Mouse (Mus musculus): Measurements from ENCODE around the gene C1rb. TPM values are rescaled to one million over a fixed set of nuclear protein-coding genes. Genes with fewer than 3 reads are reported as not detected.
"Not testable (repeated sequence)": the region's sequence is repeated elsewhere in the genome, so short reads cannot be mapped to it uniquely, and the experiment has no call there.

C1rb gene
- polyA plus RNA-seq (2015; fragmentation: Nextera tagmentation; extraction: Ambion mirVana): not detected in 2 replicates

DNA sequence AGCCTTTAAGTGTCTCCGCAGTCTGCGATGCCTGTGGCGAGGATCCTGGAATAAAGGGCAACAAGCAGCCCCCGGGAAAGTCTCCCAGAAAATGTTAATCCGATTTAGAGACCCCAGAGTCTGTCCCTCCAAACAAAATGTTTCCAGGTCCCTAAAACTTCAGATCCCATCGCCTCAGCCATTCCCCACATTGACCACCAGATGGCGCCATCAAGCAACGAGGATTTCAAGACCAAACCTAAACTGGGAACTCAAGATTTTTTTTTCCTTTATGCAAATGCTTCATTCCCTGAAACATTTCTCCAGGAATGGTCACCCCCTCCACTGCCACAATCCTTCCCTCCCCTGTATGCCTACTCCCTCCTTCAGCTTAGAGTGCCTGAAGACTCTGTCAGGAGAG is at the start of gene C1rb:
C1rb (plus strand) TSS at position 269 of the 400 bp plus-strand sequence.
- 0 out of 2 replicates have a peak within 1 kb of the TSS, but pooled peaks have one; percentile 17 for H3K4me2 ChIP-seq (replicated peaks)
- no peaks in the 10 kb centered on the region for H3K4me1 ChIP-seq

GRCm38 (mm10) chr6:124522082-124522481 is 48.0 kb upstream of the C1rb start:
- WGBS: 66% methylated on average over 7 of the region's 7 CpGs
- ATAC-seq (ENCODE audit: insufficient number of reproducible peaks, low FRiP score, low TSS enrichment, low read depth); H3K27me3 ChIP-seq: not testable (repeated sequence)

More for the DNA sequence above, at the start of gene C1rb:
- H3K27ac ChIP-seq (replicated peaks): no peak within 1 kb of the TSS
- H3K9ac ChIP-seq: no peak within 1 kb of the TSS
- no peaks in the 10 kb centered on the region for H3K9me3 ChIP-seq (replicated peaks)
- no peak for ATAC-seq (ENCODE audit: insufficient number of reproducible peaks, low FRiP score, low TSS enrichment, low read depth)
- 2% methylated on average over 8 of the region's 8 CpGs for WGBS
- H3K27me3 ChIP-seq: no peaks in the 10 kb centered on the region
- H3K36me3 ChIP-seq: no peaks in the 10 kb centered on the region
- no peak within 1 kb of the TSS for H3K4me3 ChIP-seq (replicated peaks)

GRCm38 (mm10) chr6:124527881-124528280 is 42.2 kb upstream of the C1rb start:
- H3K4me2 ChIP-seq (replicated peaks): no peak overlapping the region
- H3K27ac ChIP-seq (replicated peaks): no peak overlapping the region
- H3K9me3 ChIP-seq (replicated peaks): no peaks in the 10 kb centered on the region
- no peak for ATAC-seq (ENCODE audit: insufficient number of reproducible peaks, low FRiP score, low TSS enrichment, low read depth)
- H3K36me3 ChIP-seq: no peaks in the 10 kb centered on the region
- no peak overlapping the region for H3K4me3 ChIP-seq (replicated peaks)
- no peak overlapping the region for H3K9ac ChIP-seq
- H3K27me3 ChIP-seq: no peaks in the 10 kb centered on the region
- H3K4me1 ChIP-seq: no peaks in the 10 kb centered on the region
- 70% methylated on average over 3 of the region's 3 CpGs for WGBS

More at GRCm38 (mm10) chr6:124522082-124522481, 48.0 kb upstream of the C1rb start:
- not testable (repeated sequence) for H3K4me3 ChIP-seq (replicated peaks); H3K9ac ChIP-seq; H3K4me2 ChIP-seq (replicated peaks); H3K9me3 ChIP-seq (replicated peaks); H3K27ac ChIP-seq (replicated peaks); H3K36me3 ChIP-seq; H3K4me1 ChIP-seq

GRCm38 (mm10) chr6:124531077-124531476 is 39.0 kb upstream of the C1rb start:
- H3K36me3 ChIP-seq: no peaks in the 10 kb centered on the region

DNA sequence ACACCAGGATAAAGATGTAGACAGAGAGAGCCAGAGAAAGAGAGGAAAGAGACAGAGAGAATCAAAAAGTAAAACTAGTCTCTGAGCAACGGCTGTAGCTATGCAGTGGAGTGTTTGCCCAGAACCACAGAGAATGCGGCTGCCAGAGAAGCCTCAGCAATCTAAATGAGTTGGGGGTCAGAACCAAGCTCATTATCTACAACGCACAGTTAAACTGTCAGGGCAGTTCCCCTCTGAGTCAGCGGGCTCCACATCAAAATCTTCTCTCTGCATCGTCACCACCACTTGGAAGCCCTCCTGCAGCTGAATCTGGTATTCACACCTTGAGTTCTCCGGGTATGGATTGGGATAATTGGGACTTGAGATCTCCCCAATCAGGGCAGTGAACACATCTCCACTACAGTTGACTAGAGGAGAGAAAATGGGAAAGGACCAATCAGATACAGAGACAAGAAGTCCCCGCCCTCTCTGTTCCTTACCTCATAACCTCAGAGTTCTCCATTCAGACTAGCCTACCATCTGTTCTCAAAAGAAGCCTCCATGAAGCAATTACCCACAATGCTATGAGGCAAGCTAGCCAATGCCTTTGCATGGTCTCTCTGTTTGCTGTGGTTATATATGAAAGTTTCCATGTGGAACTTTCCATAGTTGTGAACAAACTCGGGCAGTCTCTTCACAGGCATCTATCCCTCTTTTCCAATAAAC is 33.8 kb upstream of the C1rb start:
- H3K4me2 ChIP-seq (replicated peaks); ATAC-seq (ENCODE audit: insufficient number of reproducible peaks, low FRiP score, low TSS enrichment, low read depth); H3K9me3 ChIP-seq (replicated peaks); H3K4me1 ChIP-seq; H3K4me3 ChIP-seq (replicated peaks); H3K27me3 ChIP-seq; H3K9ac ChIP-seq; H3K36me3 ChIP-seq; H3K27ac ChIP-seq (replicated peaks): not testable (repeated sequence)
- 83% methylated on average over 8 of the region's 8 CpGs for WGBS

More at GRCm38 (mm10) chr6:124531077-124531476, 39.0 kb upstream of the C1rb start:
- Histone ChIP-seq H3K27ac (replicated peaks) (no peak overlapping the region), H3K9ac (no peak overlapping the region), H3K27me3 (no peaks in the 10 kb centered on the region), H3K4me3 (replicated peaks) (no peak overlapping the region), H3K4me1 (no peaks in the 10 kb centered on the region), H3K9me3 (replicated peaks) (no peaks in the 10 kb centered on the region), H3K4me2 (replicated peaks) (no peak overlapping the region)
- 80% methylated on average over 8 of the region's 8 CpGs for WGBS
- no peak for ATAC-seq (ENCODE audit: insufficient number of reproducible peaks, low FRiP score, low TSS enrichment, low read depth)

DNA sequence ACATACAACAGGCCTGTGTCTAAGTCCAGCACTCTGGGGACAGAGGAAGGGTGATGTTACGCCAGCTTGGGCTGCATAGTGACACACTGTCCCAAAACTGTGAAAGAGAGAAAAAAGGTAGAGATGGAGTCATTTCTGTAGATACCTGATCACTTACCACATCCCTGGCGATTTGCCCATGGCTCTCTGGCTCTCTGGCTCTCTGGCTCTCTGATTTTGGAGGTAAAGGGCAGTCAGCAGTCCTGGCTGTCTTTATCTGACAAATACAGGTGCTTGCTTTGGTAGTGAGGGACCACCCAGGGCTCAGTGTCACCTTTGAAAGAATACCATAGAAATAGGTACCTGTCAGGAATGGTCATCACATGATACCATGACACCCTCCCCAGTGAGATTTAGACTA is 28.9 kb upstream of the C1rb start:
- not testable (repeated sequence) for H3K27ac ChIP-seq (replicated peaks); H3K36me3 ChIP-seq; H3K4me2 ChIP-seq (replicated peaks); ATAC-seq (ENCODE audit: insufficient number of reproducible peaks, low FRiP score, low TSS enrichment, low read depth); H3K4me3 ChIP-seq (replicated peaks); H3K4me1 ChIP-seq; H3K9ac ChIP-seq; H3K27me3 ChIP-seq; H3K9me3 ChIP-seq (replicated peaks)
- WGBS: 78% methylated on average over 2 of the region's 2 CpGs

DNA sequence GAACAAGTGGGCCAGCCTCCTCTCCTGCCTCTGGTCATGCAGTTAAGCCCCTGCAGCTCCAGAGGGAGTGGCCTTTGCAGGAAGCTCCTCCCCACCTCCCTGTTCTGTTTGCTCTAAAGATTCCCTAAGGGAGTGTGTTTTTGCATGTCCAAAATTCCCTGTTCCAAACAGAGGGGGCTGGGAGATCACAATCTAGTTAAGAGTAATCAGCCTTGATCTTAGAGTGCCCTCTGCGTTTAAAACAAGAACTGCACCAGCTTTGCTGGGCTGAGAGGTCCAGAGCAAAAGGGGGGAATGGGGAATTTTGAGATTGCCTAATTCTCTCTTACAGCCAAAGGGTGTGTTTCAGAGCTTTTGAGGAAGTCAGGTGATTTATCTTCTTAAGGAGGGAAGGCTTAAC is 27.8 kb upstream of the C1rb start, which contains the start of gene C1s1:
C1s1 (minus strand) TSS at position 76 of the 400 bp plus-strand sequence.
- H3K36me3 ChIP-seq; H3K4me1 ChIP-seq; H3K4me3 ChIP-seq (replicated peaks); H3K27ac ChIP-seq (replicated peaks); H3K27me3 ChIP-seq; H3K4me2 ChIP-seq (replicated peaks); H3K9me3 ChIP-seq (replicated peaks); H3K9ac ChIP-seq: not testable (repeated sequence)
- peak; percentile 51; the same call in 1 of the 2 replicates for ATAC-seq (ENCODE audit: insufficient number of reproducible peaks, low FRiP score, low TSS enrichment, low read depth)
- WGBS: 0% methylated on average over 1 of the region's 1 CpGs

GRCm38 (mm10) chr6:124544466-124544865 is 25.6 kb upstream of the C1rb start:
- H3K9me3 ChIP-seq (replicated peaks): no peaks in the 10 kb centered on the region
- WGBS: 74% methylated on average over 6 of the region's 6 CpGs
- no peaks in the 10 kb centered on the region for H3K36me3 ChIP-seq
- no peak overlapping the region for H3K27ac ChIP-seq (replicated peaks)
- no peak overlapping the region for H3K4me2 ChIP-seq (replicated peaks)
- H3K27me3 ChIP-seq: no peaks in the 10 kb centered on the region
- no peak overlapping the region for H3K9ac ChIP-seq
- ATAC-seq (ENCODE audit: insufficient number of reproducible peaks, low FRiP score, low TSS enrichment, low read depth): no peak
- H3K4me1 ChIP-seq: no peaks in the 10 kb centered on the region
- no peak overlapping the region for H3K4me3 ChIP-seq (replicated peaks)

DNA sequence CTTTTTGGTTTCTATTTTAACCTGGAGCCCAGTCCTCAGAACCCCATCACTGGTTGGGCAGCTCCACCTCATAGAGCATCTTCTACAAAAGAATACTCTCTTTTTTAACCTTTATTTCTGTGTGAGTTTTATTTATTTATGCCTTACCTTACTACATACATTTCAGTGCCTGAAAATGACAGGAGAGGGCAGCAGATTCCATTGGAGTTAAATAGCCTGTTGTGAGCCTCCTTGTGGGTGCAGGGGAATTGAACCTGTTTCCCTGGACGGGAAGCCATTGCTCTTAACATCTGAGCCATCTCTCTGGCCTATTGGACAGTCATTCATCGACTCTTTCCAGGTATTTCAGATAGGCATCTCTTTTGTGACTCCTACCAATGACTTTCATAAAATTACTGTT is 24.7 kb upstream of the C1rb start:
- no peak overlapping the region for H3K9ac ChIP-seq
- H3K4me1 ChIP-seq: no peaks in the 10 kb centered on the region
- no peak overlapping the region for H3K27ac ChIP-seq (replicated peaks)
- no peaks in the 10 kb centered on the region for H3K27me3 ChIP-seq
- no peak overlapping the region for H3K4me2 ChIP-seq (replicated peaks)
- no peaks in the 10 kb centered on the region for H3K36me3 ChIP-seq
- H3K9me3 ChIP-seq (replicated peaks): no peaks in the 10 kb centered on the region
- WGBS: 73% methylated on average over 2 of the region's 2 CpGs
- no peak overlapping the region for H3K4me3 ChIP-seq (replicated peaks)
- no peak for ATAC-seq (ENCODE audit: insufficient number of reproducible peaks, low FRiP score, low TSS enrichment, low read depth)

DNA sequence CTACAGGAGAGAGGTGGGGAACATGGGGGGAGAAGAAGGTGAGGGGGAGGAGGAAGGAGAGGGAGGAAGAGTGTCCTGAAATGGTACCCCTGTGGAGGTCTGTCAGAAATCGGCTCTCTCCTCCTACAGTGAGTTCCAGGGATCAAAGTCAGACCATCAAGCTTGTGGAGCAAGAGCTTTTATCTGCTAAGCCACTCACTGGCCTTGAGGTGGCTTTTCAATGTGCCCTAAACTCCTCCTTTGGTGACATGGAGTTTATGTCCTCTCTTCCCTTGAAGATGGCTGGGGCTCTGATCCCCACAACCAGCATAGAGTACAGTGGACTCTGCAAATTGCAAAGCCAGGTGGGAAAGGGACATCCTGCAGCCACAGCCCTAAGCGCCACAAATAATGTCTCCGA is 22.1 kb upstream of the C1rb start:
- ATAC-seq (ENCODE audit: insufficient number of reproducible peaks, low FRiP score, low TSS enrichment, low read depth); H3K27ac ChIP-seq (replicated peaks): not testable (repeated sequence)
- WGBS: 90% methylated on average over 3 of the region's 3 CpGs

GRCm38 (mm10) chr6:124549023-124549550 is 21.0 kb upstream of the C1rb start:
- H3K27me3 ChIP-seq: no peaks in the 10 kb centered on the region
- no peaks in the 10 kb centered on the region for H3K36me3 ChIP-seq
- no peak overlapping the region for H3K27ac ChIP-seq (replicated peaks)
- no peak overlapping the region for H3K4me2 ChIP-seq (replicated peaks)
- 85% methylated on average over 3 of the region's 3 CpGs for WGBS
- H3K9me3 ChIP-seq (replicated peaks): no peaks in the 10 kb centered on the region; the same call in 1 of the 2 replicates
- no peak for ATAC-seq (ENCODE audit: insufficient number of reproducible peaks, low FRiP score, low TSS enrichment, low read depth)
- no peaks in the 10 kb centered on the region for H3K4me1 ChIP-seq
- no peak overlapping the region for H3K9ac ChIP-seq
- no peak overlapping the region for H3K4me3 ChIP-seq (replicated peaks)

More for the DNA sequence above, 22.1 kb upstream of the C1rb start:
- H3K27me3 ChIP-seq; H3K4me3 ChIP-seq (replicated peaks); H3K9ac ChIP-seq; H3K4me1 ChIP-seq; H3K4me2 ChIP-seq (replicated peaks); H3K9me3 ChIP-seq (replicated peaks); H3K36me3 ChIP-seq: not testable (repeated sequence)

- no peak overlapping the region for H3K4me2 ChIP-seq (replicated peaks)
- H3K9ac ChIP-seq: no peak overlapping the region
- no peak overlapping the region for H3K4me3 ChIP-seq (replicated peaks)
- no peaks in the 10 kb centered on the region for H3K27me3 ChIP-seq
- ATAC-seq (ENCODE audit: insufficient number of reproducible peaks, low FRiP score, low TSS enrichment, low read depth): no peak
- no peak overlapping the region for H3K27ac ChIP-seq (replicated peaks)
- 70% methylated on average over 22 of the region's 22 CpGs for WGBS
- H3K36me3 ChIP-seq: no peaks in the 10 kb centered on the region
- no peaks in the 10 kb centered on the region for H3K4me1 ChIP-seq
- no peaks in the 10 kb centered on the region; the same call in 1 of the 2 replicates for H3K9me3 ChIP-seq (replicated peaks)
Observed at GRCm38 (mm10) chr6:124552766-124553165, 17.3 kb upstream of the C1rb start.
